Mouse (Mus musculus) liver, embryonic 14.5 days (tissue): ENCODE measurements around the gene Sowahb. TPM values are rescaled to one million over a fixed set of nuclear protein-coding genes. Genes with fewer than 3 reads are reported as not detected.

ENCODE experiments used
- ATAC-seq: fragments of 200-750 bp; cut with Nextera tagmentation; 2 replicates; pipeline ENCODE4 v1.8.0; 2017; ENCODE audit warnings: moderate number of reproducible peaks, mild to moderate bottlenecking, moderate library complexity; ENCODE audit not compliant: insufficient read depth
- DNase-seq, 3 experiments: peaks; one replicate each; pipeline ENCODE4 v3.0.0-alpha.2; 2012 to 2013; ENCODE audit warnings: low read depth in 3 of 3, low spot score in 3 of 3
- H3K27ac ChIP-seq: fragments of 300-500 bp; sonication (generic); 2 replicates; pipeline ENCODE4 v1.5.1; 2014; ENCODE audit warnings: moderate library complexity, mild to moderate bottlenecking, control low read depth, inconsistent platforms
- H3K27me3 ChIP-seq: fragments of 300-500 bp; sonication (generic); 2 replicates; pipeline ENCODE4 v1.6.1; 2014; ENCODE audit warnings: mild to moderate bottlenecking, low read length, moderate library complexity; ENCODE audit not compliant: control insufficient read depth, insufficient read depth
- H3K36me3 ChIP-seq: fragments of 300-500 bp; sonication (generic); replicated peaks from 2 replicates; pipeline ENCODE4 v1.6.1; 2014; ENCODE audit warnings: low read depth; ENCODE audit not compliant: control insufficient read depth, insufficient read depth
- H3K4me1 ChIP-seq, 2 experiments: fragments of 200-500 bp in 1 of 2; fragments of 300-500 bp in 1 of 2; sonication (generic) in 1 of 2; replicated peaks; 2 replicates each; pipeline ENCODE4 v1.6.1; 2012 to 2014; ENCODE audit warnings: antibody characterized with exemption in 1 of 2, inconsistent platforms in 1 of 2, low read length in 1 of 2; ENCODE audit not compliant: control insufficient read depth in 2 of 2, insufficient read depth in 2 of 2
- H3K4me2 ChIP-seq: fragments of 300-500 bp; sonication (generic); 2 replicates; pipeline ENCODE4 v1.6.1; 2014; ENCODE audit warnings: low read depth, mild to moderate bottlenecking, control low read depth, moderate library complexity
- H3K4me3 ChIP-seq, 2 experiments: fragments of 200-500 bp in 1 of 2; fragments of 300-500 bp in 1 of 2; sonication (generic) in 1 of 2; 2 replicates each; pipeline ENCODE4 v1.5.1; 2012 to 2014; ENCODE audit warnings: low read depth in 2 of 2, low read length in 2 of 2, mild to moderate bottlenecking in 2 of 2, control low read depth in 1 of 2, inconsistent platforms in 1 of 2, moderate library complexity in 1 of 2; ENCODE audit not compliant: insufficient read depth in 1 of 2
- H3K9ac ChIP-seq: fragments of 300-500 bp; sonication (generic); replicated peaks from 2 replicates; pipeline ENCODE4 v1.6.1; 2014; ENCODE audit warnings: mild to moderate bottlenecking, control low read depth, moderate library complexity
- H3K9me3 ChIP-seq: fragments of 300-500 bp; sonication (generic); 2 replicates; pipeline ENCODE4 v1.6.1; 2016; ENCODE audit warnings: low read length, mixed read lengths; ENCODE audit not compliant: control insufficient read depth
- CTCF ChIP-seq: IDR thresholded peaks from 2 replicates; pipeline ENCODE4 v1.5.1; 2016; ENCODE audit warnings: antibody characterized with exemption, low read depth, control low read depth
- EP300 ChIP-seq: IDR thresholded peaks from 2 replicates; pipeline ENCODE4 v1.6.1; 2016; ENCODE audit warnings: antibody characterized with exemption, low read depth
- WGBS: fragments of 180-500 bp; shearing (Covaris S2); extraction: QIAGEN DNeasy Blood & Tissue Kit; methylation state at CpG from one replicate; pipeline ENCODE4 v1.1.7; 2014; ENCODE audit not compliant: insufficient replicate concordance; 5-methylcytosine and 5-hydroxymethylcytosine counted together
- polyA plus RNA-seq, 2 experiments: library from polyadenylated mRNA; depleted of rRNA in 1 of 2; stranded (reverse) in 1 of 2; unstranded in 1 of 2; fragments of >200 nt; fragmentation: Nextera tagmentation in 1 of 2; extraction: Ambion mirVana in 1 of 2; gene quantifications; 2 replicates each; pipeline versions ENCODE4 v1.2.1 to v1.2.3; 2012 to 2014

Sowahb gene
- polyA plus RNA-seq, 2 experiments: 0.50 to 0.83 TPM

GRCm38 (mm10) chr5:93091266-93091665 lies 46.4 kb upstream of the Sowahb start:
- Histone ChIP-seq H3K4me2 (no peak overlapping the region), H3K27me3 (no peaks in the 10 kb centered on the region), H3K36me3 (no peaks in the 10 kb centered on the region), H3K4me1 (peaks cover 4 to 13% of the 10 kb centered on the region in 2 experiments), H3K9ac (no peak overlapping the region), H3K9me3 (no peaks in the 10 kb centered on the region), H3K27ac (no peak overlapping the region), H3K4me3 (no peak overlapping the region)
- no peak for ATAC-seq
- TF ChIP-seq CTCF: no peak
- TF ChIP-seq EP300: no peak
- WGBS: 65% methylated on average over 3 of the region's 3 CpGs
- no peak for DNase-seq

- no peak overlapping the region for H3K4me3 ChIP-seq
- no peaks in the 10 kb centered on the region for H3K9me3 ChIP-seq
- H3K27me3 ChIP-seq: no peaks in the 10 kb centered on the region
- H3K27ac ChIP-seq: no peak overlapping the region
- H3K4me1 ChIP-seq: no peaks in the 10 kb centered on the region
- TF ChIP-seq EP300 (no peak), CTCF (no peak)
- ATAC-seq: no peak
- no peak overlapping the region for H3K9ac ChIP-seq
- DNase-seq: no peak
- no peak overlapping the region for H3K4me2 ChIP-seq
- 59% methylated on average over 4 of the region's 4 CpGs for WGBS
- no peaks in the 10 kb centered on the region for H3K36me3 ChIP-seq
These were observed 41.1 kb upstream of the Sowahb start for GRCm38 (mm10) chr5:93085900-93086299.

GRCm38 (mm10) chr5:93085015-93085598 lies 40.3 kb upstream of the Sowahb start:
- DNase-seq: no peak
- 45% methylated on average over 4 of the region's 4 CpGs for WGBS

DNA sequence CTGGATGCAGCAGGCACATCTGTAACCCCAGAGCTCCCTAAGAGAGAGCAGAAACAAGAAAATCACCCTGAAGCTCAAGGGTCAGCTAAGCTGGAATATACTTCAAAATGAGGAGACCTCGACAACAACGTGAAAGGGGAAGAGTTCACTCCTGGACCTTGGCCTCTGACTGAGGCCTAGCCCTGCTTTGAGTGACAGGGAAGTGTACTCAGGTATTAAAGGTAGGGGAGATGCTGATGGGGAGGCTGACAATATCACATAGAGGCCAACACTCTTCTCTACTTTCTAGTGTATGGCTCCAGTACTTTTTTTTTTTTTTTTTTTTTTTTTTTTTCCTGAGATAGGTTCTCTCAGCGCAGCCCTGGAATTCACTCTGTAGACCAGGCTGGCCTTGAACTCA lies 34.8 kb upstream of the Sowahb start:
- TF ChIP-seq CTCF (no peak), EP300 (no peak)
- Histone ChIP-seq H3K4me1 (no peaks in the 10 kb centered on the region), H3K27ac (no peak overlapping the region), H3K27me3 (no peaks in the 10 kb centered on the region), H3K4me2 (no peak overlapping the region), H3K4me3 (no peak overlapping the region), H3K9ac (no peak overlapping the region), H3K9me3 (no peaks in the 10 kb centered on the region), H3K36me3 (no peaks in the 10 kb centered on the region)
- no peak for ATAC-seq
- WGBS: 78% methylated on average over 3 of the region's 3 CpGs
- DNase-seq: no peak

More at GRCm38 (mm10) chr5:93085015-93085598, 40.3 kb upstream of the Sowahb start:
- no peak overlapping the region for H3K27ac ChIP-seq
- no peaks in the 10 kb centered on the region for H3K36me3 ChIP-seq
- no peak overlapping the region for H3K4me2 ChIP-seq
- H3K4me3 ChIP-seq: no peak overlapping the region
- no peaks in the 10 kb centered on the region for H3K4me1 ChIP-seq
- H3K9ac ChIP-seq: no peak overlapping the region
- H3K9me3 ChIP-seq: no peaks in the 10 kb centered on the region
- no peak for ATAC-seq
- TF ChIP-seq CTCF (no peak), EP300 (no peak)
- no peaks in the 10 kb centered on the region for H3K27me3 ChIP-seq

- WGBS: 57% methylated on average over 7 of the region's 7 CpGs
- Histone ChIP-seq H3K4me2 (no peak overlapping the region), H3K27me3 (no peaks in the 10 kb centered on the region), H3K27ac (no peak overlapping the region), H3K4me1 (no peaks in the 10 kb centered on the region), H3K4me3 (no peak overlapping the region), H3K36me3 (no peaks in the 10 kb centered on the region), H3K9me3 (no peaks in the 10 kb centered on the region), H3K9ac (no peak overlapping the region)
- no peak for TF ChIP-seq EP300
- no peak for TF ChIP-seq CTCF
- DNase-seq (no peak), ATAC-seq (no peak)
These were observed 33.0 kb upstream of the Sowahb start for GRCm38 (mm10) chr5:93077661-93078323.
